Mouse (Mus musculus): ENCODE data around the gene Nsmce3. TPM values are rescaled to one million over a fixed set of nuclear protein-coding genes. Genes with fewer than 3 reads are reported as not detected.

Gene Nsmce3
- polyA plus RNA-seq, 1 experiment: 1.4 TPM

DNA sequence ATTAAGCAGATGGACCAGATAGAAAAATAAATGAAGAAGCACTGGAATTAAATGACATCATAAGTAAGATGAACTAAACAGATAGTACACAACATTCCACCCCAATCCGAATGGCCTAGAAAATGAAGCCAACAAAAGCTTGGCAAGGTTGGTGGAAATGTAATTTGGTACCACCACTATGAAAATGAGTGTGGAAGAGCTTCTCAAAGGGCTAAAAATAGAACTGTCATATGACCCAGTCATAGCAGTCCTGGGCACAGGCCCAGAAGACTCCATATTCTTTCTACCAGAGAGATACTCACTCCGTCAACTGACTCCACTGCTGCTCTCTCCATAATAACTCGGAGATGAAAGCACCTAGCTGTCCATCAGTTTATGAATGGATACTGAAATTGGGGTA, 26.7 kb downstream of the Nsmce3 start:
- no peaks in the 10 kb centered on the region for H3K36me3 ChIP-seq (ENCODE audit: control insufficient read depth)
- H3K9me3 ChIP-seq (ENCODE audit: control insufficient read depth, low read length): no peaks in the 10 kb centered on the region
- no peaks in the 10 kb centered on the region for H3K27me3 ChIP-seq (ENCODE audit: control insufficient read depth)
- H3K4me3 ChIP-seq (replicated peaks): no peak overlapping the region
- TF ChIP-seq GATA1 (IDR thresholded peaks at IDR 0.05; ENCODE audit: low read length): no peak
- no peak for TF ChIP-seq TAL1 (IDR thresholded peaks at IDR 0.05; ENCODE audit: low read length)
- H3K4me1 ChIP-seq (ENCODE audit: control insufficient read depth): no peaks in the 10 kb centered on the region

DNA sequence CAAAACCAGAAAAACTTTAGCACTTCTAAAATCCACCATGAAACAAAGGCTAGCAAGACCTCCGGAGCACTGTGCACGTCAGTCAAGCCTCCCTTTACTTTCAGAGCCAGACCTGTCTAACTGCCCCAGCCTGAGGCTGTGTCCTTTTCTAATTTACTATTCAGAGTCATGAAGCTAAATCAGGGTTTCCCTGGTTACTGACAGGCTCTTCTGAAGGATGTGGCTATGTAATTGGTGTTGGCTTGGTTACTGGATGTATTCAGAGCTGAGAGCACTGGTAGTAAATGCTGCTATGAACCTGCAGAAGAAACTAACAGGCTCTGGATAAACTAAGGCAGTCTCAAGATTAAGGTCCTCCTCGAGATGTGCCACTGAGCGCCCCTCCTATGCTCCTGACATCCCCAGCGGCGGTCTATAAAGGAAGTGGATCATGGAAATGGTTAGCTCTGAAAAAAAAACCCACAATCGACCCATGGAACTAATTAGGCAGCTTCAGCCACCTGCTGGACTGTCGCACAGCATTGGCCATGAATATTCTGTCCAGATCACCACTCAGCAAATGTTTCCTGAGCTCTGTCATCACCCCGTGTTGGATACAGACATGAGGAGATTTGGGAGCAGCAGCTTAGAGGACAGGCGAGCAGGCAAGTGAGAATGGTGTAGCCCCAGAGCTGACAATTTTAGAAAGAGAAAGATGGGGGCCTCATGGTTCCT, 31.7 kb downstream of the Nsmce3 start:
- no peak for TF ChIP-seq TAL1 (IDR thresholded peaks at IDR 0.05; ENCODE audit: low read length)
- TF ChIP-seq GATA1 (IDR thresholded peaks at IDR 0.05; ENCODE audit: low read length): no peak
- no peaks in the 10 kb centered on the region for H3K36me3 ChIP-seq (ENCODE audit: control insufficient read depth)
- no peaks in the 10 kb centered on the region for H3K9me3 ChIP-seq (ENCODE audit: control insufficient read depth, low read length)
- no peak overlapping the region for H3K4me3 ChIP-seq (replicated peaks)
- no peaks in the 10 kb centered on the region for H3K27me3 ChIP-seq (ENCODE audit: control insufficient read depth)
- no peaks in the 10 kb centered on the region for H3K4me1 ChIP-seq (ENCODE audit: control insufficient read depth)

DNA sequence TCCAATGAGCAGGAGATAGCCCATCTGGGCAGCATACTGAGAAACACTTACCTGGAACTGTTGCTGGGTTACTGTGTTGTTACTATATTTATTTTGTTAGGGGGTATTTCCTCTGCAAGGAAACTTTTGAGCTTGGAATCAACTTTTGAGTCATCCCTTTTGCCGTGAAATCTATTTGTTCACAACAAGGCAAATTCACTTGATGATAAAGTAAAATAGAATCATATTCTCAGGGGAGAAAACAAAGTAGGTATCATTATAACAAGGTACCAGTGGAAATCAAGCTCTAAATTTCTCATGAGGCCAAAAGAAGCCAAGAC, 32.3 kb downstream of the Nsmce3 start:
- H3K27me3 ChIP-seq (ENCODE audit: control insufficient read depth): no peaks in the 10 kb centered on the region
- no peaks in the 10 kb centered on the region for H3K9me3 ChIP-seq (ENCODE audit: control insufficient read depth, low read length)
- H3K36me3 ChIP-seq (ENCODE audit: control insufficient read depth): no peaks in the 10 kb centered on the region
- H3K4me3 ChIP-seq (replicated peaks): no peak overlapping the region
- no peaks in the 10 kb centered on the region for H3K4me1 ChIP-seq (ENCODE audit: control insufficient read depth)
- no peak for TF ChIP-seq TAL1 (IDR thresholded peaks at IDR 0.05; ENCODE audit: low read length)
- no peak for TF ChIP-seq GATA1 (IDR thresholded peaks at IDR 0.05; ENCODE audit: low read length)

DNA sequence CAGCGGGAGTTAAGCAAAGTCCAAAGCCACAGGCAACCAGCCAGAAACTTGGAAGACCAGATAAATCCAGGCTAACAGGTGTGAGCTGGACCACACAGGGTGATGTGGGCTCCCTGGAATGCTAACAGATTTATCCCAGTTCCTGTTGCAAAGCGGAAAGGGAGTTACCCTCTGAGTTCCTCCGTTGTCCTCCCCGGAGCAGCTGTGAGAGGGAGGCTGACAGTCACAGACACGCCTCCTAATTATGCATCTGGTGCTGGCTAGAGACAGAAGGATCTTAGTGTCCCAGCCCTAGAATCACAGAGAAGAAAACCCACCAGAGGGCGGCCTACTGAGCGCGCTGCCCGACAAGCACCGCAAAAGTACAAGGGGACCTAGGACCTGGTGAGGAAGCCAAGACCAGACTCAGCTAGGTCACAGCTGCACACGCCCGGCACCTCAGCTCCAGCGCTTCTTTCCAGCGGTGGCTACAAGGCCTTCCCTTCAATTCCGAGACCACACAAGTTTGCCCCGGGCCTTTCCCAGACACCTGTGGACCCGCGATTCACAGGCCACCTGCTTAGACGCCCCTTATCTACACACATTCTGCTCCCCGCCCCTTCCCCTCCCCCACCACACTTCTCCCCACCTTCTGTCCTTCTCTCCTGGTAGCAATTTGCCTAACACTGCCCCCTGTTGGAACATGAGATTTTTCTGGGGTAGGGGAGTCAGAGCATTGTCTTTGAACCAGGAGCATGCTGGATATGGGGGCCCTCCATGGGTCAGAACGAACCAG, 32.8 kb downstream of the Nsmce3 start:
- no peaks in the 10 kb centered on the region for H3K27me3 ChIP-seq (ENCODE audit: control insufficient read depth)
- TF ChIP-seq TAL1 (IDR thresholded peaks at IDR 0.05; ENCODE audit: low read length) (no peak), GATA1 (IDR thresholded peaks at IDR 0.05; ENCODE audit: low read length) (no peak)
- no peaks in the 10 kb centered on the region for H3K9me3 ChIP-seq (ENCODE audit: control insufficient read depth, low read length)
- no peaks in the 10 kb centered on the region for H3K4me1 ChIP-seq (ENCODE audit: control insufficient read depth)
- no peak overlapping the region for H3K4me3 ChIP-seq (replicated peaks)
- no peaks in the 10 kb centered on the region for H3K36me3 ChIP-seq (ENCODE audit: control insufficient read depth)

DNA sequence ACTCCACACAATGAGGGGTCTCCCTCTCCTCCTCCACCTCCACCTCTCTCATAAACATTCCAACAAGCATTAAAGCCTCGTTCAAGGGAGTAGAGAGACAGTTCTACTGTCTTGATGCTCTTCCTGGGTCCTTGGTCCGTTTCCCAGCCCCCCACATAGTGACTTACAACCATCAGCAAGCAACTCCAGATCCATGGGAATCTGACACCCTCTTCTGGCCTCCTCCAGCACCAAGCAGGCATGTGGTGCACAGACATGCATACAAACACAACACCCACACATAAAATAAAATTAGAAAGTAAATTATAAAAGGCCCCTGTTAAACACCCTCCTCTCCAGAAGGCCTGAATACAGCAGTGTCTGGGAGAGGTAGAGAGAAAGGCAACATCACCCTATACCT, 33.5 kb downstream of the Nsmce3 start:
- H3K9me3 ChIP-seq (ENCODE audit: control insufficient read depth, low read length): no peaks in the 10 kb centered on the region
- H3K4me1 ChIP-seq (ENCODE audit: control insufficient read depth): no peaks in the 10 kb centered on the region
- no peaks in the 10 kb centered on the region for H3K27me3 ChIP-seq (ENCODE audit: control insufficient read depth)
- TF ChIP-seq TAL1 (IDR thresholded peaks at IDR 0.05; ENCODE audit: low read length) (no peak), GATA1 (IDR thresholded peaks at IDR 0.05; ENCODE audit: low read length) (no peak)
- no peak overlapping the region for H3K4me3 ChIP-seq (replicated peaks)
- no peaks in the 10 kb centered on the region for H3K36me3 ChIP-seq (ENCODE audit: control insufficient read depth)

DNA sequence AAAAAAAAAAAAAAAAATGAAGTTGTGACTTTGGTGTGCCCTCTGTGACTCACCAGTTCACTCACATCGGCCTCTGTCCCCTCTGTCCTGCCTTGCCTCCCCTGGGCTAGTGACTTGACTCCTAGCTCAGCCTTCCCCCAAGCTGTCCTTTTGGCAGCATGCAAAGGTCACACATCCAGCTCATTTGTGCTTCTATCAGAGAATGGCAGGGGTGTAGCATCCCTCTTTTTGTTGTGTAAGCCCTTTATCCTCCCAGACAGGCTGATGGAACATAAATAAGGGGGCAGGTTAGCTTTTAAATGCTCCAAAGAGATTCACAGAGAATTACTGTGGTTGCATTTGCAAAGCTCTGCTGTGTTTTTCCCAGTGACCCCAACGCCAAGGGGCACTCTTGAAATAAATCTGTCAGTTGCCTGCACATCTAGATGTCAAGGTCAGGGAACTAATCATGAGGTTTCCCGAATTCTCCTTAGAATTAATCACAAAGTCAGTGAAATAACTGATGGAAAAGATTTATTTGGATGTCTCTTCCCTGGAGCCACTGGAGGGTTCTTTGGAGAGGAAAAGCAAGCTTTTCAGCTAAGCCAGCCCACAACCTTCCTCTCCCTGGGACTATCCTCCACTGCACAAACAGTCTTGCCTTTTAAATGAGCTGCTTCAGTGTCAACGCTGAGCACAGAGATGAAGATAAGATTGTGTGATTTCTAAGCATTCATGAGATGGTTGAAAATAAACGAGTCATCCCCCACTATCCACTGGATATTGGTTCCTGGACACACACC, 42.4 kb downstream of the Nsmce3 start:
- Histone ChIP-seq H3K4me3 (replicated peaks) (no peak overlapping the region), H3K36me3 (ENCODE audit: control insufficient read depth) (no peaks in the 10 kb centered on the region), H3K4me1 (ENCODE audit: control insufficient read depth) (no peaks in the 10 kb centered on the region), H3K27me3 (ENCODE audit: control insufficient read depth) (no peaks in the 10 kb centered on the region), H3K9me3 (ENCODE audit: control insufficient read depth, low read length) (peaks cover 2% of the 10 kb centered on the region; the same call in 1 of the 2 replicates)
- TF ChIP-seq GATA1 (IDR thresholded peaks at IDR 0.05; ENCODE audit: low read length) (no peak), TAL1 (IDR thresholded peaks at IDR 0.05; ENCODE audit: low read length) (no peak)

DNA sequence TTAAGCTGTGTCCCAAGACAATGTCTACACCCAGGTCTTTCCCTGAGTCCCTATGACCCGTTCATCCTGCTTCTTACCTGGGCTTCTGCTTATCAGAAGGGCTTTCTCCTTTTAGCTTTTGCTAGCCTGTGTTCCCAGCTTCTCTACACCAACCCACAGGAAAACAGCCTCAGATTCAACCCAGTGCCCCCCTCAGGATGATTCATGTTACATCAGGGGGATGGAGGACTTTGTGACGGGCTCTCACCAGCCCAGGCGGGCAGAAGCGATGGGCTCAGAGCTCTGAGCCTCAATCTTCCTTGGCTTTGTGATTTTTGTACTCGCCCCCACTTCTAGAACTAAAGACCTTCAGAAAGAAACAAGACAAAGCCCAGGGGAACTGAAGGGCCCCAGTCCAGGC, 51.7 kb downstream of the Nsmce3 start:
- peaks cover 2% of the 10 kb centered on the region; the same call in 1 of the 2 replicates for H3K9me3 ChIP-seq (ENCODE audit: control insufficient read depth, low read length)
- no peak overlapping the region for H3K4me3 ChIP-seq (replicated peaks)
- H3K4me1 ChIP-seq (ENCODE audit: control insufficient read depth): no peaks in the 10 kb centered on the region
- TF ChIP-seq TAL1 (IDR thresholded peaks at IDR 0.05; ENCODE audit: low read length): no peak
- H3K27me3 ChIP-seq (ENCODE audit: control insufficient read depth): no peaks in the 10 kb centered on the region
- no peaks in the 10 kb centered on the region for H3K36me3 ChIP-seq (ENCODE audit: control insufficient read depth)

DNA sequence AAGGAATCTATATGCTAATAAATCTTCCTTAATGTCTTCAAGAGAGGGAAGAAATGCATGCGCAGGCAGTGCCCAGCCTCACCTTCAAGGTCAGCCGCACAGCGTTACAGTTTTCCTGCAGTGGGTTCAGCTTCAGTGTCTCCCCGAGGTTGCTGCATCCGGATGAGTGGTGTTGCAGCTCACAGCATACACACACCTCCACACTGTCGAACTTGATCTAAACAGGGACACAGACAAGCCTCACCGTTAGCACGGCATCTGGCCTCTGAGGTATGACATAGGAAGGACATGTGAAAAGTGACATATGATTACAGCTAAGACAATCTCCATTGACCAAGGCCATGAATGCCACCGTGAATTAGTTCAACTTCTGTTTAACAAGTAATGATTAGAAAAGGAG, 53.1 kb downstream of the Nsmce3 start:
- H3K4me1 ChIP-seq (ENCODE audit: control insufficient read depth): no peaks in the 10 kb centered on the region
- no peaks in the 10 kb centered on the region for H3K36me3 ChIP-seq (ENCODE audit: control insufficient read depth)
- no peaks in the 10 kb centered on the region for H3K27me3 ChIP-seq (ENCODE audit: control insufficient read depth)
- TF ChIP-seq TAL1 (IDR thresholded peaks at IDR 0.05; ENCODE audit: low read length): no peak
- TF ChIP-seq GATA1 (IDR thresholded peaks at IDR 0.05; ENCODE audit: low read length): no peak
- H3K4me3 ChIP-seq (replicated peaks): no peak overlapping the region
- peaks cover 2% of the 10 kb centered on the region; the same call in 1 of the 2 replicates for H3K9me3 ChIP-seq (ENCODE audit: control insufficient read depth, low read length)
